Mouse (Mus musculus) CH12.LX (cell line): ENCODE results near the gene Kcnd1. TPM values are rescaled to one million over a fixed set of nuclear protein-coding genes. Genes with fewer than 3 reads are reported as not detected.

ENCODE experiments used
- DNase-seq: peaks from one replicate; pipeline ENCODE4 v3.0.0-alpha.2; 2013; ENCODE audit errors: extremely low read depth
- H3K27ac ChIP-seq: 2 replicates; pipeline ENCODE4 v1.5.1; 2012; ENCODE audit warnings: low read depth, mild to moderate bottlenecking, control low read depth, moderate library complexity; ENCODE audit not compliant: insufficient read depth
- H3K27me3 ChIP-seq: replicated peaks from 2 replicates; pipeline ENCODE3; 2012; ENCODE audit warnings: inconsistent platforms
- H3K36me3 ChIP-seq, 2 experiments: replicated peaks in 1 of 2; 2 replicates each; pipeline versions ENCODE3 to v1.6.1; 2012; ENCODE audit warnings: inconsistent platforms in 1 of 2, low read length in 1 of 2, mild to moderate bottlenecking in 1 of 2, mixed read lengths in 1 of 2, moderate library complexity in 1 of 2; ENCODE audit not compliant: control insufficient read depth in 1 of 2, insufficient read depth in 1 of 2
- H3K4me1 ChIP-seq, 2 experiments: 2 replicates each; pipeline ENCODE4 v1.6.1; 2012; ENCODE audit warnings: inconsistent platforms in 1 of 2, moderate library complexity in 1 of 2; ENCODE audit not compliant: insufficient read depth in 2 of 2, control insufficient read depth in 1 of 2
- H3K4me2 ChIP-seq: 2 replicates; pipeline ENCODE4 v1.6.1; 2012; ENCODE audit warnings: low read depth, mild to moderate bottlenecking, control low read depth; ENCODE audit not compliant: poor library complexity, insufficient read depth, severe bottlenecking
- H3K4me3 ChIP-seq, 3 experiments: fragments of 150-350 bp in 1 of 3; sonication (generic) in 1 of 3; replicated peaks in 1 of 3; 2 replicates each; pipeline versions ENCODE3 to v1.5.1; 2011 to 2012; ENCODE audit warnings: low read depth in 2 of 3, low read length in 2 of 3, mild to moderate bottlenecking in 2 of 3, moderate library complexity in 2 of 3, control low read depth in 1 of 3, improper control_type of control experiment in 1 of 3, inconsistent platforms in 1 of 3, mixed read lengths in 1 of 3; ENCODE audit not compliant: poor library complexity in 1 of 3
- H3K79me2 ChIP-seq: replicated peaks from 2 replicates; pipeline ENCODE4 v1.6.1; 2012; ENCODE audit warnings: mild to moderate bottlenecking, moderate library complexity; ENCODE audit not compliant: control insufficient read depth, poor library complexity, insufficient read depth, severe bottlenecking; ENCODE audit errors: extremely low read depth
- H3K9ac ChIP-seq: 2 replicates; pipeline ENCODE4 v1.6.1; 2012; ENCODE audit warnings: low read depth, mild to moderate bottlenecking, control low read depth, moderate library complexity; ENCODE audit not compliant: insufficient read depth
- H3K9me3 ChIP-seq: replicated peaks from 2 replicates; pipeline ENCODE3; 2012; ENCODE audit warnings: low read length, inconsistent platforms, mixed read lengths
- BHLHE40 ChIP-seq: IDR thresholded peaks from 2 replicates; pipeline ENCODE4 v1.6.1; 2011; ENCODE audit warnings: mild to moderate bottlenecking, low read depth, low read length, improper control_type of control experiment
- CHD1 ChIP-seq: IDR thresholded peaks from 2 replicates; pipeline ENCODE4 v1.6.1; 2012; ENCODE audit warnings: low read depth, low read length, improper control_type of control experiment, inconsistent platforms
- CHD2 ChIP-seq: IDR thresholded peaks from 2 replicates; pipeline ENCODE4 v1.6.1; 2011; ENCODE audit warnings: low read length, improper control_type of control experiment
- CTCF ChIP-seq, 2 experiments: IDR thresholded peaks in 1 of 2; conservative IDR thresholded peaks in 1 of 2; 2 replicates each; pipeline ENCODE4 v1.5.1; 2011 to 2012; ENCODE audit warnings: low read depth in 2 of 2, low read length in 2 of 2, improper control_type of control experiment in 1 of 2, inconsistent platforms in 1 of 2, mild to moderate bottlenecking in 1 of 2, moderate library complexity in 1 of 2
- ELF1 ChIP-seq: IDR thresholded peaks from 2 replicates; pipeline ENCODE4 v1.6.1; 2014; ENCODE audit warnings: low read depth, mild to moderate bottlenecking, inconsistent platforms, low read length, improper control_type of control experiment
- ETS1 ChIP-seq: conservative IDR thresholded peaks from 2 replicates; pipeline ENCODE4 v1.6.1; 2012; ENCODE audit warnings: low read depth, mild to moderate bottlenecking, inconsistent platforms, low read length, improper control_type of control experiment, moderate library complexity
- GABPA ChIP-seq: IDR thresholded peaks from 2 replicates; pipeline ENCODE4 v1.6.1; 2012; ENCODE audit warnings: low read depth, low read length, improper control_type of control experiment, inconsistent platforms; ENCODE audit not compliant: insufficient replicate concordance
- HCFC1 ChIP-seq: IDR thresholded peaks from 2 replicates; pipeline ENCODE4 v1.6.1; 2012; ENCODE audit warnings: low read depth, mild to moderate bottlenecking, inconsistent platforms, low read length, improper control_type of control experiment
- IRF4 ChIP-seq: IDR thresholded peaks from 2 replicates; pipeline ENCODE4 v1.6.1; 2014; ENCODE audit warnings: low read depth, mild to moderate bottlenecking, inconsistent platforms, low read length, improper control_type of control experiment
- JUND ChIP-seq: conservative IDR thresholded peaks from 2 replicates; pipeline ENCODE4 v1.6.1; 2011; ENCODE audit warnings: low read depth, low read length, improper control_type of control experiment
- MAZ ChIP-seq: IDR thresholded peaks from 2 replicates; pipeline ENCODE4 v1.6.1; 2012; ENCODE audit warnings: low read depth, mild to moderate bottlenecking, inconsistent platforms, low read length, improper control_type of control experiment, moderate library complexity
- MXI1 ChIP-seq: IDR thresholded peaks from 2 replicates; pipeline ENCODE4 v1.6.1; 2011; ENCODE audit warnings: mild to moderate bottlenecking, low read depth, low read length, improper control_type of control experiment
- NRF1 ChIP-seq: IDR thresholded peaks from 2 replicates; pipeline ENCODE4 v1.6.1; 2014; ENCODE audit warnings: low read depth, mild to moderate bottlenecking, inconsistent platforms, low read length, improper control_type of control experiment, moderate library complexity
- POLR2A ChIP-seq: IDR thresholded peaks from 2 replicates; pipeline ENCODE4 v1.6.1; 2011; ENCODE audit warnings: low read depth, mild to moderate bottlenecking, improper control_type of control experiment, low read length
- POLR2AphosphoS2 ChIP-seq: IDR thresholded peaks from 2 replicates; pipeline ENCODE4 v1.6.1; 2011; ENCODE audit warnings: low read depth, low read length, improper control_type of control experiment
- RCOR1 ChIP-seq: conservative IDR thresholded peaks from 2 replicates; pipeline ENCODE4 v1.6.1; 2012; ENCODE audit warnings: low read depth, mild to moderate bottlenecking, inconsistent platforms, low read length, improper control_type of control experiment
- SIN3A ChIP-seq: IDR thresholded peaks from 2 replicates; pipeline ENCODE4 v1.6.1; 2012; ENCODE audit warnings: low read length, improper control_type of control experiment, inconsistent platforms
- TCF12 ChIP-seq: IDR thresholded peaks from 2 replicates; pipeline ENCODE4 v1.6.1; 2014; ENCODE audit warnings: low read depth, mild to moderate bottlenecking, inconsistent platforms, low read length, improper control_type of control experiment
- ZKSCAN1 ChIP-seq: IDR thresholded peaks from 2 replicates; pipeline ENCODE4 v1.6.1; 2012; ENCODE audit warnings: low read depth, inconsistent platforms, low read length, improper control_type of control experiment, borderline replicate concordance
- ZMIZ1 ChIP-seq: IDR thresholded peaks from 2 replicates; pipeline ENCODE4 v1.6.1; 2012; ENCODE audit warnings: low read depth, mild to moderate bottlenecking, inconsistent platforms, low read length, improper control_type of control experiment
- ZNF384 ChIP-seq: IDR thresholded peaks from 2 replicates; pipeline ENCODE4 v1.6.1; 2012; ENCODE audit warnings: low read depth, low read length, improper control_type of control experiment, inconsistent platforms
- dilution Hi-C: fragments of 300-500 bp; cut with MboI; formaldehyde crosslinking; loops from 2 replicates; pipeline ENCODE4 v1.14.3; 2020; ENCODE audit warnings: low sequenced_read_pairs; ENCODE audit not compliant: extremely low pct_unique_long_range_greater_than_20kb, extremely low pct_ligation_motif_present
- in situ Hi-C: fragments of 300-500 bp; cut with MboI; formaldehyde crosslinking; loops from 3 replicates; pipeline ENCODE4 v1.14.3; 2019; ENCODE audit warnings: low sequenced_read_pairs, low pct_ligation_motif_present, low pct_unique_long_range_greater_than_20kb, mixed read lengths
- polyA plus RNA-seq: library from polyadenylated mRNA; unstranded; fragments of >175 nt; gene quantifications from 2 replicates; pipeline ENCODE4 v1.2.1, GENCODE M21; 2012; ENCODE audit warnings: low read depth; ENCODE audit not compliant: insufficient read length
- total RNA-seq, 2 experiments: library from RNA; depleted of rRNA; stranded (reverse); fragments of 300-350 nt in 1 of 2; fragments of >200 nt in 1 of 2; gene quantifications; 2 replicates each; pipeline ENCODE4 v1.2.3; 2012 to 2014

Gene Kcnd1
- total and polyA plus RNA-seq, 3 experiments = 0.51 to 3.4 (median 0.63) TPM

- TF ChIP-seq ZNF384 (no peak), IRF4 (no peak)
- TF ChIP-seq, all 38 proteins: peak for 9
Measured at GRCm38 (mm10) chrX:7879819-7880218, 57.7 kb downstream of the Kcnd1 start (continued).

GRCm38 (mm10) chrX:7883841-7884567, 61.9 kb downstream of the Kcnd1 start, which contains the start of gene Slc35a2:
Gene Slc35a2, plus strand, starts transcription at chrX:7884028.
- dilution Hi-C loops = no loop called here
- Histone ChIP-seq H3K36me3 (peaks cover 34 to 44% of the 10 kb centered on the region in 2 experiments), H3K9me3 (no peaks in the 10 kb centered on the region), H3K27me3 (no peaks in the 10 kb centered on the region), H3K4me2 (peak within 1 kb of the TSS; percentile 78), H3K27ac (peak within 1 kb of the TSS; percentile 87), H3K9ac (peak within 1 kb of the TSS; percentile 78), H3K79me2 (peaks cover 32% of the 10 kb centered on the region), H3K4me3 (peak within 1 kb of the TSS; percentile 67 to 98 (median 69)), H3K4me1 (peaks cover 4 to 12% of the 10 kb centered on the region in 2 experiments; a peak in 2 of 4 replicates)
- in situ Hi-C loops = no loop called here
- DNase-seq = peak; percentile 88
- TF ChIP-seq JUND (no peak), SIN3A (peak; percentile 65), CTCF (conservative IDR thresholded peaks at IDR 0.05 in 1 of 2, IDR thresholded peaks at IDR 0.05 in 1 of 2; ENCODE audit: low read depth in 2 of 2, low read length in 2 of 2) (peak in 1 of 2 experiments; percentile 26; a peak in 1 of 4 replicates), GABPA (no peak), MAZ (peak; percentile 46; the same call in 1 of the 2 replicates), POLR2AphosphoS2 (peak; percentile 99), IRF4 (0 out of 2 replicates have a peak, but pooled peaks have one; percentile 9), CHD1 (no peak), BHLHE40 (peak; percentile 78), TCF12 (peak; percentile 16), ELF1 (peak; percentile 84), ZKSCAN1 (no peak), POLR2A (peak; percentile 67), CHD2 (peak; percentile 65; the same call in 1 of the 2 replicates), NRF1 (no peak), ZMIZ1 (peak; percentile 82), HCFC1 (peak; percentile 61), RCOR1 (no peak), MXI1 (0 out of 2 replicates have a peak, but pooled peaks have one; percentile 42), ETS1 (0 out of 2 replicates have a peak, but pooled peaks have one; percentile 26)

Other genes with a start within 250 kb of the Kcnd1 start
Only the 20 nearest of the 27 such genes appear.
- gene Plp2, start 150.9 kb upstream of the Kcnd1 start, total RNA-seq (2012; rRNA removed) = 163 and 183 TPM in 2 replicates
- 144 and 173 TPM in 2 replicates for gene Plp2, start 150.9 kb upstream of the Kcnd1 start, total RNA-seq (2014; rRNA removed)
- 207 and 247 TPM in 2 replicates for gene Plp2, start 150.9 kb upstream of the Kcnd1 start, polyA plus RNA-seq
- gene Magix, start 141.0 kb upstream of the Kcnd1 start, total RNA-seq (2012; rRNA removed) = 0.13 TPM in 1 of 2 replicates, not detected in the other
- gene Magix, start 141.0 kb upstream of the Kcnd1 start, total RNA-seq (2014; rRNA removed) = not detected in 2 replicates
- not detected in 2 replicates for gene Magix, start 141.0 kb upstream of the Kcnd1 start, polyA plus RNA-seq
- gene Gpkow, start 125.2 kb upstream of the Kcnd1 start, total RNA-seq (2012; rRNA removed) = 14.6 and 16.8 TPM in 2 replicates
- 6.6 and 9.3 TPM in 2 replicates for gene Gpkow, start 125.2 kb upstream of the Kcnd1 start, total RNA-seq (2014; rRNA removed)
- 32.2 and 35.3 TPM in 2 replicates for gene Gpkow, start 125.2 kb upstream of the Kcnd1 start, polyA plus RNA-seq
- 13.9 and 21.4 TPM in 2 replicates for gene Wdr45, start 108.0 kb upstream of the Kcnd1 start, total RNA-seq (2012; rRNA removed)
- gene Wdr45, start 108.0 kb upstream of the Kcnd1 start, total RNA-seq (2014; rRNA removed) = 19.4 and 24.1 TPM in 2 replicates
- gene Wdr45, start 108.0 kb upstream of the Kcnd1 start, polyA plus RNA-seq = 18.0 and 21.7 TPM in 2 replicates
- gene Gm45208, start 100.0 kb upstream of the Kcnd1 start, total RNA-seq (2012; rRNA removed) = 0.47 TPM in 1 of 2 replicates, not detected in the other
- not detected in 2 replicates for gene Gm45208, start 100.0 kb upstream of the Kcnd1 start, total RNA-seq (2014; rRNA removed)
- 13.0 and 13.1 TPM in 2 replicates for gene Gm45208, start 100.0 kb upstream of the Kcnd1 start, polyA plus RNA-seq
- gene Praf2, start 93.8 kb upstream of the Kcnd1 start, total RNA-seq (2012; rRNA removed) = 41.8 and 49.1 TPM in 2 replicates
- gene Praf2, start 93.8 kb upstream of the Kcnd1 start, total RNA-seq (2014; rRNA removed) = 25.7 and 26.9 TPM in 2 replicates
- 40.5 and 40.6 TPM in 2 replicates for gene Praf2, start 93.8 kb upstream of the Kcnd1 start, polyA plus RNA-seq
- gene Ccdc120, start 71.4 kb upstream of the Kcnd1 start, total RNA-seq (2012; rRNA removed) = 3.6 and 6.9 TPM in 2 replicates
- 3.5 and 4.4 TPM in 2 replicates for gene Ccdc120, start 71.4 kb upstream of the Kcnd1 start, total RNA-seq (2014; rRNA removed)
- gene Ccdc120, start 71.4 kb upstream of the Kcnd1 start, polyA plus RNA-seq = 6.9 and 9.0 TPM in 2 replicates
- 12.9 and 15.9 TPM in 2 replicates for gene Tfe3, start 59.7 kb upstream of the Kcnd1 start, total RNA-seq (2012; rRNA removed)
- gene Tfe3, start 59.7 kb upstream of the Kcnd1 start, total RNA-seq (2014; rRNA removed) = 6.7 and 8.3 TPM in 2 replicates
- 26.0 TPM in 2 replicates for gene Tfe3, start 59.7 kb upstream of the Kcnd1 start, polyA plus RNA-seq
- gene Gripap1, start 32.5 kb upstream of the Kcnd1 start, total RNA-seq (2012; rRNA removed) = 25.5 and 27.1 TPM in 2 replicates
- 15.7 and 19.9 TPM in 2 replicates for gene Gripap1, start 32.5 kb upstream of the Kcnd1 start, total RNA-seq (2014; rRNA removed)
- 49.4 and 53.1 TPM in 2 replicates for gene Gripap1, start 32.5 kb upstream of the Kcnd1 start, polyA plus RNA-seq
- 46.6 and 67.8 TPM in 2 replicates for gene Otud5, start 19.1 kb downstream of the Kcnd1 start, total RNA-seq (2012; rRNA removed)
- 58.0 and 61.5 TPM in 2 replicates for gene Otud5, start 19.1 kb downstream of the Kcnd1 start, total RNA-seq (2014; rRNA removed)
- 92.7 and 101 TPM in 2 replicates for gene Otud5, start 19.1 kb downstream of the Kcnd1 start, polyA plus RNA-seq
- gene Pim2, start 56.0 kb downstream of the Kcnd1 start, total RNA-seq (2012; rRNA removed) = 102 and 177 TPM in 2 replicates
- 91.7 and 119 TPM in 2 replicates for gene Pim2, start 56.0 kb downstream of the Kcnd1 start, total RNA-seq (2014; rRNA removed)
- gene Pim2, start 56.0 kb downstream of the Kcnd1 start, polyA plus RNA-seq = 146 and 171 TPM in 2 replicates
- 28.8 and 30.6 TPM in 2 replicates for gene Slc35a2, start 61.7 kb downstream of the Kcnd1 start, total RNA-seq (2012; rRNA removed)
- gene Slc35a2, start 61.7 kb downstream of the Kcnd1 start, total RNA-seq (2014; rRNA removed) = 15.2 and 21.2 TPM in 2 replicates
- gene Slc35a2, start 61.7 kb downstream of the Kcnd1 start, polyA plus RNA-seq = 25.5 and 26.4 TPM in 2 replicates
- 94.3 and 103 TPM in 2 replicates for gene Pqbp1, start 77.0 kb downstream of the Kcnd1 start, total RNA-seq (2012; rRNA removed)
- 96.6 and 101 TPM in 2 replicates for gene Pqbp1, start 77.0 kb downstream of the Kcnd1 start, total RNA-seq (2014; rRNA removed)
- 119 and 130 TPM in 2 replicates for gene Pqbp1, start 77.0 kb downstream of the Kcnd1 start, polyA plus RNA-seq
- gene Timm17b, start 77.1 kb downstream of the Kcnd1 start, total RNA-seq (2012; rRNA removed) = 37.6 and 38.8 TPM in 2 replicates
- 25.8 and 33.1 TPM in 2 replicates for gene Timm17b, start 77.1 kb downstream of the Kcnd1 start, total RNA-seq (2014; rRNA removed)
- gene Timm17b, start 77.1 kb downstream of the Kcnd1 start, polyA plus RNA-seq = 75.9 and 76.7 TPM in 2 replicates
- not detected in 2 replicates for gene Gm10491, start 85.5 kb downstream of the Kcnd1 start, total RNA-seq (2012; rRNA removed)
- not detected in 2 replicates for gene Gm10491, start 85.5 kb downstream of the Kcnd1 start, total RNA-seq (2014; rRNA removed)
- gene Gm10491, start 85.5 kb downstream of the Kcnd1 start, polyA plus RNA-seq = not detected in 2 replicates
- gene Gm10490, start 87.3 kb downstream of the Kcnd1 start, total RNA-seq (2012; rRNA removed) = not detected in 2 replicates
- gene Gm10490, start 87.3 kb downstream of the Kcnd1 start, total RNA-seq (2014; rRNA removed) = not detected in 2 replicates
- gene Gm10490, start 87.3 kb downstream of the Kcnd1 start, polyA plus RNA-seq = not detected in 2 replicates
- gene Pcsk1n, start 97.5 kb downstream of the Kcnd1 start, total RNA-seq (2012; rRNA removed) = not detected in 2 replicates
- not detected in 2 replicates for gene Pcsk1n, start 97.5 kb downstream of the Kcnd1 start, total RNA-seq (2014; rRNA removed)
- not detected in 2 replicates for gene Pcsk1n, start 97.5 kb downstream of the Kcnd1 start, polyA plus RNA-seq
- gene Eras, start 106.3 kb downstream of the Kcnd1 start, total RNA-seq (2012; rRNA removed) = not detected in 2 replicates
- gene Eras, start 106.3 kb downstream of the Kcnd1 start, total RNA-seq (2014; rRNA removed) = not detected in 2 replicates
- not detected in 2 replicates for gene Eras, start 106.3 kb downstream of the Kcnd1 start, polyA plus RNA-seq
- 16.5 and 19.9 TPM in 2 replicates for gene Hdac6, start 125.6 kb downstream of the Kcnd1 start, total RNA-seq (2012; rRNA removed)
- 13.7 and 15.3 TPM in 2 replicates for gene Hdac6, start 125.6 kb downstream of the Kcnd1 start, total RNA-seq (2014; rRNA removed)
- 18.3 and 19.7 TPM in 2 replicates for gene Hdac6, start 125.6 kb downstream of the Kcnd1 start, polyA plus RNA-seq
- 0.13 and 0.21 TPM in 2 replicates for gene Gata1, start 155.8 kb downstream of the Kcnd1 start, total RNA-seq (2012; rRNA removed)
- 0.23 TPM in 1 of 2 replicates, not detected in the other for gene Gata1, start 155.8 kb downstream of the Kcnd1 start, total RNA-seq (2014; rRNA removed)
- gene Gata1, start 155.8 kb downstream of the Kcnd1 start, polyA plus RNA-seq = 0.25 and 0.43 TPM in 2 replicates